Mouse (Mus musculus) lung, postnatal 0 days (tissue): ENCODE data around the gene Acsf3.

Experiments
- CTCF ChIP-seq: IDR thresholded peaks from 2 replicates; pipeline ENCODE4 v1.5.1; 2016; ENCODE audit warnings: antibody characterized with exemption, mild to moderate bottlenecking
- EP300 ChIP-seq: IDR thresholded peaks from 2 replicates; pipeline ENCODE4 v1.6.1; 2016; ENCODE audit warnings: antibody characterized with exemption, mild to moderate bottlenecking, control low read depth

GRCm38 (mm10) chr8:122825408-122825807 lies 50.1 kb downstream of the Acsf3 start:
- no peak for TF ChIP-seq CTCF
- TF ChIP-seq EP300: no peak
